Mouse (Mus musculus) common myeloid progenitor, adult 5-6 weeks (primary cell): ENCODE data around the gene Smurf1. TPM values are rescaled to one million over a fixed set of nuclear protein-coding genes. Genes with fewer than 3 reads are reported as not detected.

Experiments
- ATAC-seq: replicated peaks from 2 replicates; pipeline ENCODE4 v1.8.0; 2016; ENCODE audit warnings: low read depth, mild to moderate bottlenecking, moderate TSS enrichment, inconsistent platforms; ENCODE audit not compliant: poor library complexity, severe bottlenecking
- total RNA-seq: library from RNA; stranded (forward); fragments of 200-1000, 187-1606 nt; gene quantifications from 2 replicates; pipeline ENCODE4 v1.2.3, GENCODE M21; 2017

The Smurf1 gene
- total RNA-seq, 1 experiment from 2014 or later, result 4.4 TPM

GRCm38 (mm10) chr5:144918204-144918603 is 47.4 kb downstream of the Smurf1 start:
- no peak for ATAC-seq

- no peak for ATAC-seq
Measured at GRCm38 (mm10) chr5:144917172-144917571, 48.5 kb downstream of the Smurf1 start.

DNA sequence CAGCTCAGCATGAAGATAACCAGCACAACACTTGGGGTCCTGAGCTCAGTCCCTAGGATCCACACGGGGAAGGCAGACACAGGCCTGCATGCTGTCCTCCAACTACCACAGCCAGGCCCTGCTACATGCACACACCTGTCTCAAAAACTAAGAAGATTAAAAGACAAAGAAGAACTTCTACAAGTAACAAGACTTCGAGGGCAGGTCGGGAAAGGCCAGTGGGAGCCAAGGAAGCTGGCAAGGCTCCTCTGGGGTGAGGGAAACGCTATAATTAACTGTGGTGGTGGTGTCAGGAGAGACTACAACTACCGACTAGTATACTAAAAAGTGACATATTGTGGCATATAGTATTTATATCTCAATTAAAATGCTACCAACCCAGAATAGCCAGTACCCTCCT is 49.8 kb downstream of the Smurf1 start:
- no peak for ATAC-seq

- ATAC-seq, result no peak
Measured at GRCm38 (mm10) chr5:144914433-144914906, 51.2 kb downstream of the Smurf1 start.

DNA sequence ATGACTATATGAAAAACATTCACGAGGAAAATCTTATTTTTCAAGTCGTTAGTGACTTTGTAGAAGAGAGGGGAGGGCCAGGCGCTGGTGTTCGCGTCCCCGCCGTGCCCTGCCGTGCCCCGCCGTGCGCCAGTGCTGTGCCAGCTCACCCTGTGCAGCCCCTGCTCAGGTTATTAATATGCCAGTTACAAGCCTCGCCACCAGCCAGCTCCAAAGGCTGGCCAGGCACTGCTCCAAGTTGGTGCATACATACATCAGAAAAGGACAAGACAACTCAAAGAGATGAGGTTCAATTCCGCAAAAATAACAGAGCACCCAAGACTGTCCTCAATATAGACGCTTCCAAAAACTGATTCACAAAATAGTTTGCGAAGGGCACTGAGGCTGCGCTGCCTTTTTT is 51.7 kb downstream of the Smurf1 start:
- ATAC-seq, result no peak

- no peak for ATAC-seq
Measured at GRCm38 (mm10) chr5:144913361-144913760, 52.3 kb downstream of the Smurf1 start.

GRCm38 (mm10) chr5:144912519-144913310 is 52.9 kb downstream of the Smurf1 start:
- ATAC-seq, result no peak

GRCm38 (mm10) chr5:144909521-144909920 is 56.1 kb downstream of the Smurf1 start:
- no peak for ATAC-seq

GRCm38 (mm10) chr5:144907591-144907990 is 58.1 kb downstream of the Smurf1 start:
- no peak for ATAC-seq

GRCm38 (mm10) chr5:144904356-144905134 is 61.1 kb downstream of the Smurf1 start:
- no peak for ATAC-seq

- ATAC-seq, result no peak
Measured at GRCm38 (mm10) chr5:144901791-144902190, 63.9 kb downstream of the Smurf1 start.

GRCm38 (mm10) chr5:144901035-144901434 is 64.6 kb downstream of the Smurf1 start:
- ATAC-seq, result no peak

DNA sequence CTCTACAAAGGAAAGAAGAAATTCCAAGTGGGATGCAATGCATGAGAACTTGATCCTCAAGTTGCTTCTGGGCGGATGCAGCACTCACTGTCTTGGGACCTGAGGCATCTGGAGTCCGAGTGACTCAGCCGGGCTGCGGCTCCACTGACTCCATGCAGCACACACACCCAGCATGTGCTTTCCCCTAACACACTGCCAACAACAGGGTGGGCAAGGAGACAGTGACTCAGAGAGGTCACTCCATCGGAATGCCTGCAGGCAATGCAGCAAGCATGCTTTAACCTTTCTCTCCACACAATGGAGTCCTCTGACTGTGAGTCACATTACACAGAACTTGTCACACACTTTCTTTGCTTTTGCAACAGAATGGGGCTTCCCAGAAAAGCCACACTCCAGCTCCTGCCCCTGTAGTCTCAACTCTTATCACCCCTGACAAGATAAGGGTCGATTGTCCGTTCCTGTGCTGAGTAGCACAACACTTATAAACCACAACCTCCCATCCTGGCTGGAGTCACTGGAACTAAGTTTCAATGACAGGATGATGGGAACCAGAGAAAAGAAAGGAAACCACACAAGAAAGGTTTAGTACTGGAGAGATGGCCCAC is 67.1 kb downstream of the Smurf1 start:
- no peak for ATAC-seq

DNA sequence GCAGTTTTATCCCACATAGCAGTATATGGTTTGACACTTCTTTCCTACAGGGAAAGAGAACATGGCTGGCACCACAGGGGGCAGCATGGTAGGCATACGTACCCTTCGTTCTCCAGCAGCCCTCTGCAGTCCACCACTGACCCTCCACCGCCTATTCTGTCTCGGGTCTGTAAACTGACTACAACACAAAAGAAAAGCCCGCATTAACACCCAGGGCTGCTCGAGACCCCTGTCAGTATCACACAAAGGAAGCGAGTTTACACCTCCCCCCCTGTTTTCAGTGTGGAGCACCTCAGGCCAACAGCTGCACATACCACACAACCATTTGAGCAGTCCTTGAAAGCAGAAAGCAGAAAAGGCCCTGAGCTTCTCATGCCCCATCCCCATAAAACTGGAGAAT is 67.8 kb downstream of the Smurf1 start:
- no peak for ATAC-seq

DNA sequence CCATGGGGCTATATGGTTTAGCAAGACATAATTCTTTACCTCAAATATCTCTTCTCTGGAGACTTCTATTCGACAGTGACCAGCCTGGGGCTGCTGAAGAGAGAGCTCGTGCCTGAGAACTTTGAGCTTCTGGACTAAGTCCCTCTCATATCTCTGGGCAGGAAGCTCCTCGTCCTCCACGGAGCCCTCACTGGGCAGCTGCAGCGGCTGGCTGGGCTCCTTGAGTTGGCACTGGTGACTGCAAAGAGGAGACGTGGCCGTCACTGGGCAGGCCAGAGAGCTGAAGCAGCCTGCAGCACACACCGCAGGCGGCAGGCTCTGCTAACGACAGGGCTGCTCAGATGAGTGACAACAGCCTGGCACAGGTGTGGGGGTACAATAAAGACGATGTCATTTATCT is 74.4 kb downstream of the Smurf1 start:
- ATAC-seq, result no peak

GRCm38 (mm10) chr5:144885968-144886650 is 79.5 kb downstream of the Smurf1 start:
- ATAC-seq, result no peak

DNA sequence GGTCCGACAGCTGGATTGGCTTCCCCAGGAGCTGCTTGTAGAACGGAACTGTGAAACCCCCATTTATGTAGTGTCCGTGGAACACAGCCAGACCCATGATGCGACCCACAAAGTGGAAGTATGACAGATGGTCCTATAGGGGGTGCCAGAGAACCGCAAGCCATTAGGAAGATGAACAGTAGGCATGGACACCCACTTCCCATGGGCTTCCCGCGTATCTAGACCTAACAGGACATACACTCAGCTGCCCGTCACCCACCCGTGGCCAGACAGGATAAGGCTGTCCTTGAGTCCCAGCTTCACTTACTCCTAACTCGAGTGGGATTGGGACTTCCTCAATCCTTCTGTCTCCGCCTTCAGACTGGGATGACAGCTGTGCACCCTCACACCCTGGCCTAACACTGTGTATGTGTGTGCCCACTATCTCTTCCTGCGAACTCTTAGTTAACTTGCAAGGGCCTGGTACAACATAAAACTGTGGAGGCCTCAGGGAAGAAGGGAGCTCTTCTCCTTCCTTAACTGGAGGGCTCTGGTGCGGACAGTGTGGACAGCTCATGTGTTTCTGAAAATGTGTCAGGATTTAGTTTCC is 80.9 kb downstream of the Smurf1 start:
- 0 out of 2 replicates have a peak, but pooled peaks have one; percentile 22 for ATAC-seq

DNA sequence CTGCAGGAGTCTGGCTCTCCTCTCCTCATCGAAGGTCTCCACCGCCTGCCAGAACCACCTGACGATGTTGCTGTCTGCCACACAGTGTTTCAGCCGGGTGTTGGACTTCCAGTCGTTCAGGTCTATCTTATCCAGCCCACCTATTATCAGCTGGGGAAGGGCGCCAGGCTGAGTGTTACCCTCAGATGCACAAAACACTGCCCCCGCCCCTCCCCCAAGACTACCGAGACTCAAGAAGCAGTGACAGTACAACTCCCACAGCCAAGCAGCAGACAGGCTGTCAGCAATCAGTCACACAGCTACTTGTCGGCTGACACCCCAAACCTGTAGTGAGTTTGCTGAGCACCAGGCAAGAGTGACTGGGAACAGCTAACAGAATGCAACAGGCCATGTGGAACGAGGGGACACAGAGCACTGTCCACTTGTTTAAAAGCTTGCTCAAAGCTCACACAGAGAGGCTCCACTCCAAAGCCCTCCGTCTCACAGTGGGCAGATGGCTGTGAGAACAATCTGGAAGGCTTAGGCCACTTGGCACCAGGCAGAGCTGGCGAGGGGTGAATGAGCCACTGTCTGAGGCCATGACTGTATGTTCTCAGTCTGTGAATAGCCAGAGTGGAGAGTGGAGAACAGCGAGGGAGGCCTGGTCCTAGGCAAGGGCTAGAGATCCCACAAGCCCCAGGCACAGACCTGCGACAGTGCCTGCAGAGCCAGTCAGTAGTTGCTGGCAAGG is 83.8 kb downstream of the Smurf1 start:
- ATAC-seq, result no peak

DNA sequence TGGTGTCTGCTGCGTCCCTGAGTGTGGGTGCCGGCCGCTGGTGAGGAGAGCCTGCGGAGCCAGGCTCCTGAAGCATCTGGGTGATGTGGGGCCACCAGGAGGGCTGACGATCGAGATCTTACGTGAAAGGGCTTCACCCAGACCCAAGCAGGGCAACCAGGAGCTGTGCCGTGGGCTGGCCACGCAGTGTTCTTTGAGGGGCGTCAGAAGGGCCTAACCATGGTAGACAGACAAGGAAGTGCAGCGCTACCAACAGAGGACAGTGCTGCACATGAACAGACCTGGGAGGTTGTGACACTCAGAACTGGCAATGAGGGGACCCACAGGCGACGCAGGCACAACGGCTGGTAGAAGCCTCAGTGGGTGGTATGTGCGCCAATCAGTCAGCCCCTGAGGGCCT is 88.6 kb downstream of the Smurf1 start:
- ATAC-seq, result no peak
